Mouse (Mus musculus) neural tube, embryonic 11.5 days (tissue): ENCODE data around the gene Acsf2. TPM values are rescaled to one million over a fixed set of nuclear protein-coding genes. Genes with fewer than 3 reads are reported as not detected.
A peak's percentile ranks its signal among the peaks of the same experiment; 100 is the strongest.

Source experiments
- ATAC-seq: fragments of 200-750 bp; cut with Nextera tagmentation; 2 replicates; pipeline ENCODE4 v1.8.0; 2017; ENCODE audit warnings: moderate number of reproducible peaks, mild to moderate bottlenecking, moderate TSS enrichment, moderate library complexity; ENCODE audit not compliant: insufficient read depth, low FRiP score, low TSS enrichment
- DNase-seq: peaks from one replicate; pipeline ENCODE4 v3.0.0-alpha.2; 2015; ENCODE audit warnings: low spot score
- H3K27ac ChIP-seq: fragments of 300-500 bp; sonication (generic); 2 replicates; pipeline ENCODE4 v1.5.1; 2014; ENCODE audit warnings: low read depth, mild to moderate bottlenecking, low read length
- H3K27me3 ChIP-seq: fragments of 300-500 bp; sonication (generic); 2 replicates; pipeline ENCODE4 v1.6.1; 2014; ENCODE audit warnings: mild to moderate bottlenecking, low read length, mixed read lengths; ENCODE audit not compliant: control insufficient read depth, insufficient read depth
- H3K36me3 ChIP-seq: fragments of 300-500 bp; sonication (generic); 2 replicates; pipeline ENCODE4 v1.6.1; 2014; ENCODE audit warnings: mild to moderate bottlenecking, low read length, moderate library complexity, mixed read lengths; ENCODE audit not compliant: control insufficient read depth, insufficient read depth
- H3K4me1 ChIP-seq: fragments of 300-500 bp; sonication (generic); 2 replicates; pipeline ENCODE4 v1.6.1; 2014; ENCODE audit warnings: low read length, mixed read lengths; ENCODE audit not compliant: control insufficient read depth, insufficient read depth
- H3K4me2 ChIP-seq: fragments of 300-500 bp; sonication (generic); 2 replicates; pipeline ENCODE4 v1.6.1; 2014; ENCODE audit warnings: low read depth, mild to moderate bottlenecking, moderate library complexity
- H3K4me3 ChIP-seq: fragments of 300-500 bp; sonication (generic); 2 replicates; pipeline ENCODE4 v1.5.1; 2014; ENCODE audit warnings: low read depth, low read length
- H3K9ac ChIP-seq: fragments of 300-500 bp; sonication (generic); 2 replicates; pipeline ENCODE4 v1.6.1; 2014; ENCODE audit warnings: mild to moderate bottlenecking, low read length
- H3K9me3 ChIP-seq: fragments of 300-500 bp; sonication (generic); 2 replicates; pipeline ENCODE4 v1.6.1; 2016; ENCODE audit warnings: low read length; ENCODE audit not compliant: control insufficient read depth
- WGBS: fragments of 180-500 bp; shearing (Covaris S2); extraction: QIAGEN DNeasy Blood & Tissue Kit; methylation state at CpG from one replicate; pipeline ENCODE4 v1.1.7; 2014; 5-methylcytosine and 5-hydroxymethylcytosine counted together
- polyA plus RNA-seq: library from polyadenylated mRNA; unstranded; fragments of >200 nt; fragmentation: Nextera tagmentation; extraction: Ambion mirVana; gene quantifications from 2 replicates; pipeline ENCODE4 v1.2.1, GENCODE M21; 2014

Gene Acsf2
- polyA plus RNA-seq, 1 experiment from 2014 or later: 6.3 TPM

DNA sequence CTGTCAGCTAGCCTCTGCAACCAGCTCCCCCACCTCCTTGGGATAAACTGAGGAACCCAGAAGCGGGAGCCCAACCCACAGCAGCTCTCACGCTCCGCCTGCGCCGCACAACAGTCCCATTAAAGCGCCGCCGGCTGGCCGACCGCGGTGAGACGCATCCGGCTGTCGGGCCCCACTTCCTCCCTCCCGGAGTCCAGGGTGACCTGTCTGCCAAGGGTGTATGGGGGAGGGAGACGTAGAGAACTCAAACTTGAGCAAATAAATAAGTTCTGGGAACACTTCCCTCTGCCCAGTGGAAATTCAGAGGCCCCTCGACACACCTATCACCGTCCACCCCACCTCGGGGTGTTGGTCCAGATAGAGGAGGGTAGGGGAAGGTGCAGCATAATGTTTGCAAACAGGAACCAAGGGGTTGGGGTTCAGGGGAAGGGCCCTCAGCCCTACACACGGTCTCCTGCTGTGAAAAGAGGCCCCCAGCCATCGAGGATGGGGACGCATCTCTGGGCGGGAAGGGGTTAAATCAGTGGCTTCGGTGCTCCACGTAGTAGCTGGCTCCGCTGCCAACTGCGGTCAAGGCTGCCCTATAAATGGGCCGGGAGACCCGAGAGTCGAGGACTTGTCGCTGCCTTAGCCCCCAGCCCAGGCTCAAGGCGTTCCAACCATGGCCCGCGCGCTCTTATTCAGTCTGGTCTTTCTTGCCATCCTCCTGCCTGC lies 37.1 kb downstream of the Acsf2 start, which contains the start of gene Chad:
TSS of gene Chad (plus strand) at position 611 of the 714 bp plus-strand sequence.
- Histone ChIP-seq H3K36me3 (no peaks in the 10 kb centered on the region), H3K4me1 (peaks cover 6% of the 10 kb centered on the region; the same call in 1 of the 2 replicates), H3K9me3 (no peaks in the 10 kb centered on the region), H3K4me2 (peak within 1 kb of the TSS; percentile 30), H3K4me3 (0 out of 2 replicates have a peak within 1 kb of the TSS, but pooled peaks have one; percentile 11), H3K27me3 (peaks cover 19% of the 10 kb centered on the region), H3K27ac (no peak within 1 kb of the TSS), H3K9ac (0 out of 2 replicates have a peak within 1 kb of the TSS, but pooled peaks have one; percentile 18)
- ATAC-seq (no peak; the same call in 1 of the 2 replicates), DNase-seq (peak; percentile 67)
- 4% methylated on average over 35 of the region's 35 CpGs for WGBS

DNA sequence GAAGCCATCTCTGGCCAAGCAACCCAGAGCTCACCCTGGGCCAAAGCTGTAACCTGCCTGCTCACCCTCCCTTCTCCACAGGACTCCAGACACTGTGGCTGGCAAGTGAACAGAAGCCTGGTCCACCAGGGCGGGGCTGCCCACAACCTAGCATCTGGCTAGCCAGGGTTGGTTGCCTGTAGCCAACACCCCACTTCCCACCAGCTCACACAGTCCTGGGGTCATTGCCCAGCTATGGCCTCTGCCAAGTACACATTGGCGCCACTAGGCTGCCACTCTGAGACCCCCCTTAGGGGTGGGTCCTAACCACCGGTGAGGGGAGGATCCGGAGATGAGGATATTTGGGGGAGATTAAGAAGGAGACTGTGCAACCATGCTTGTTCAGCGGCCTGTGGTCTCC lies 37.9 kb downstream of the Acsf2 start:
- Histone ChIP-seq H3K27ac (no peak overlapping the region), H3K4me1 (peaks cover 6% of the 10 kb centered on the region; the same call in 1 of the 2 replicates), H3K27me3 (peaks cover 19% of the 10 kb centered on the region), H3K4me2 (no peak overlapping the region), H3K9me3 (no peaks in the 10 kb centered on the region), H3K36me3 (no peaks in the 10 kb centered on the region), H3K9ac (no peak overlapping the region), H3K4me3 (no peak overlapping the region)
- ATAC-seq (no peak), DNase-seq (no peak)
- 58% methylated on average over 5 of the region's 5 CpGs for WGBS

DNA sequence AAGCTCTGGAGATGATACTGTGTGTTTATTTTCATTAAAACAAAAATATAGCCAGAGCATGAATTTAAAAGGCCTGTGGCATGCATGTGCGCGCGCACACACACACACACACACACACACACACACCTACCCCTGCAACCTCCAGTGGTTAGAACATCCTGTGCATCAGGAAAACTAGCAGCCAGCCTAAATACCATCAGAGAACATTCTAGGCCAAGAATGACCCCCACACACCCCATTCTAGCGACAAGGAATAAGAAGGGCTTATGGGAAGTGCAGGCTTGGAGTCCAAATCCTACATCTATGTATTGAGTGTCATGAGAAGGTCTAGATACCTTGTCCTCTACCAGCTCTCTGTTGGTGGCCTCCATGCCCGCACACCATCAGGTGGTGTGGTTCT lies 38.3 kb downstream of the Acsf2 start:
- H3K4me3 ChIP-seq: no peak overlapping the region
- ATAC-seq (no peak), DNase-seq (no peak)
- no peak overlapping the region for H3K9ac ChIP-seq
- 96% methylated on average over 5 of the region's 5 CpGs for WGBS
- H3K4me2 ChIP-seq: no peak overlapping the region
- H3K27me3 ChIP-seq: peaks cover 19% of the 10 kb centered on the region
- no peaks in the 10 kb centered on the region for H3K36me3 ChIP-seq
- H3K27ac ChIP-seq: no peak overlapping the region
- no peaks in the 10 kb centered on the region for H3K9me3 ChIP-seq
- peaks cover 6% of the 10 kb centered on the region; the same call in 1 of the 2 replicates for H3K4me1 ChIP-seq

DNA sequence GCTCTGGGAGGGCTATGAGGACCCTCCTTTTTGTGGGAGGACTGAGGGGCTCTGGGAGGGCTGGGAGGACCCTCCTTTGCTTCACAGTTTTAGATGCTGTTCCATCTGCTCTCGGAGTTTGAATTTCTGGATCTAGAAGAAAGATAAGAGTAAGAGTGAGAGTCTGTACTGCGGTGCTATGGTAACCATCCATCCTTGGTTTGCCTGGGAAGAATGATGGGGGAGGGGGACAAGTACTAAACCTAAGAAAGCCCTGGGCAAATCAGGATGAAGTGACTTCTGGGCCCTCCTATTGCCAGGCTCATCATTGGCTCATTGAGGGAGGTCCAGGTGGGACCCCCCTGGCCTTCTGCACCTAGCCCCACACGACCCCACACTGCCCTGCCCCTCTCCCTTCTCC lies 43.4 kb downstream of the Acsf2 start:
- no peaks in the 10 kb centered on the region for H3K36me3 ChIP-seq
- H3K27ac ChIP-seq: no peak overlapping the region
- 76% methylated on average over 3 of the region's 3 CpGs for WGBS
- no peak for DNase-seq
- H3K4me3 ChIP-seq: no peak overlapping the region
- no peak for ATAC-seq
- H3K9ac ChIP-seq: no peak overlapping the region
- no peaks in the 10 kb centered on the region; the same call in 1 of the 2 replicates for H3K27me3 ChIP-seq
- no peak overlapping the region for H3K4me2 ChIP-seq
- no peaks in the 10 kb centered on the region for H3K9me3 ChIP-seq
- no peaks in the 10 kb centered on the region for H3K4me1 ChIP-seq

DNA sequence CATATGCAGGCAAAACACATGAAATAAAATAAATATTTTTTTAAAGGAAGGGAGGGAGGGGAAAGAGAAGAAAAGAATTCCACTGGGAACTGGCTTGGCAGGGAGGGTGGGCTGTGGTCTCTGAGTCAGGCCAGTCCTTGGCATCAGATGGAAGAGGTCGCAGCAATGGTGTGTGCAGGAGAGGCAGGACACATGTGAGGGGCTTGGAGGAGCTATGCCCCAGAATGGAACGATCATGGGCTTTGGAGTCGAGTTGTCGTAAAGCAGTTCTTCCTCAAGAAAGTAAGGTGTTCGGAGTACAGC lies 51.3 kb downstream of the Acsf2 start:
- DNase-seq: no peak
- H3K27me3 ChIP-seq: no peaks in the 10 kb centered on the region
- WGBS: 82% methylated on average over 5 of the region's 5 CpGs
- no peaks in the 10 kb centered on the region for H3K9me3 ChIP-seq
- H3K4me3 ChIP-seq: no peak overlapping the region
- H3K4me1 ChIP-seq: peaks cover 6% of the 10 kb centered on the region
- H3K4me2 ChIP-seq: no peak overlapping the region
- H3K9ac ChIP-seq: no peak overlapping the region
- ATAC-seq: no peak
- no peak overlapping the region for H3K27ac ChIP-seq
- H3K36me3 ChIP-seq: no peaks in the 10 kb centered on the region

DNA sequence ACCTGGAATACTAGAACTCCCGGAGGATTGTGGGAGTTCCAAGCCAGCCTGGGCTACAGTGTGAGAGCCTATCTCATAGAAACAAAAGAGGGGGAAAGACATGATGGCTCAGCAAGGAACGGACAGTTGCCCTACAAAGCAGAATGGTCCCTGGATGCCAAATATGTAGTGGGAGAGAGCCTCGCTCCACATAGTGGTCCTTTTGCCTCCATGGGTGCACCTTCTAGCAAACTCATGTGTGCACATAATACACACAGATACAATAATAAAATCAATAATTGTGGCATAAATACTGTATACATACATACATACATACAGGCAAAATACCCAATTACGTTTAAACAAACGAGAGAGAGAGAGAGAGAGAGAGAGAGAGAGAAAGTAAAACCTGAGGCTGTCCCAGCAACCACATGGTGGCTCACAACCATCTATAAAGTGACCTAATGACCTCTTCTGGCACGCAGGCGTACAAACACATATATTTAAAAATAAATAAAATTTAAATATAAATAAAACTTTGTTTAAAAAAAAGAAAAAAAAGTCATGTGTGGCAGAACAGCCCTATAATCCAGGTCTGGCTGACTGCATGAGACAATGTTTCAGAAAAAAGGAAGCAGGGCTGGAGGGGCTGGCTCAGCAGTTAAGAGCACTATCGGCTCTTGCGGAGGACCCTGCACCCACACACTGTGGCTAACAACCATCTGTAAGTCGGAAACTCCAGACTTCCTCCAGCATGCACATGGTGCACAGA lies 51.8 kb downstream of the Acsf2 start:
- no peaks in the 10 kb centered on the region for H3K36me3 ChIP-seq

DNA sequence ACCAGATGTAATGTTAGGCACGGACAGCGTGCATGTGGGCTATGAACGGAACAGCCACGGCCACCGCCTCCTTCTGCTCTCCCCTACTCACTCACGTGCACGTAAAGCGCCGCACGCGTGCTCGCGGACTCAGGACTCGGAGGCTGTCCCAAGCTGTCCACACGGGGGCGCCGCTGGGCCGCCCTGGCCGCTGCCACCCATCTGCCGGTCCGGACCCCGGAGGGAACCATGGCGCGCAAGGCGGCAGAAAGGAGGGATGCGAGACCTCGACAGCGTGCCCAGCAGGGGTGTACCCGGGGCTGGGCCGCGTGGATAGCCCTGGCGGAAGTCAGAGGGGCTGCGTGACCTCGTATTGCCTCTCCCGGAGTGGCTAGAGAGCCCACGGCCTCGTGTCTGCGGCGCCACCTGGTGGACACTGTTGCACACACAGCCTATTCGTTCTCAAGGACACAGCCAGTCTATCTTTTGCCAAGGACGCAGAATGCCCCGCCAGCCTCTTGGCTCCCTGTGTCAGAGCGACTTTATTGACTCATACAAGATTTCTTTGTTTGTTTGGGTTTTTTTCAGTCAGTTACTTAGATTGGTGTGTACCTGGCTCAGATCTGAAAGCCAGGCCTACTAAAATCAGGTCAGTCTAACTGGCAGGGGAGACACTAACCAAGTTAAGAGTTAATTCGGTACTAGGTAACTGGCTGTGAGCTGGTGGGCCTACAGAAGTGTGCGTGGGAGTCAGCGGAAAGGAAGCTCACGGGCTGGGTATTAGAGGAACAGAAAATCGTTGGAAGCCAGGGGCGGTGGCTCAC lies 52.6 kb downstream of the Acsf2 start, which contains the start of gene Rsad1:
TSS of gene Rsad1 (minus strand) at position 368 of the 803 bp plus-strand sequence.
- peak; percentile 89 for ATAC-seq
- 5% methylated on average over 49 of the region's 49 CpGs for WGBS
- H3K9ac ChIP-seq: peak within 1 kb of the TSS; percentile 70

More for the DNA sequence above, 51.8 kb downstream of the Acsf2 start:
- no peak overlapping the region for H3K9ac ChIP-seq
- no peak overlapping the region for H3K4me3 ChIP-seq
- no peaks in the 10 kb centered on the region for H3K27me3 ChIP-seq
- peaks cover 6% of the 10 kb centered on the region for H3K4me1 ChIP-seq
- WGBS: 75% methylated on average over 10 of the region's 10 CpGs
- ATAC-seq (no peak), DNase-seq (no peak)
- H3K9me3 ChIP-seq: no peaks in the 10 kb centered on the region
- no peak overlapping the region for H3K27ac ChIP-seq
- no peak overlapping the region for H3K4me2 ChIP-seq

DNA sequence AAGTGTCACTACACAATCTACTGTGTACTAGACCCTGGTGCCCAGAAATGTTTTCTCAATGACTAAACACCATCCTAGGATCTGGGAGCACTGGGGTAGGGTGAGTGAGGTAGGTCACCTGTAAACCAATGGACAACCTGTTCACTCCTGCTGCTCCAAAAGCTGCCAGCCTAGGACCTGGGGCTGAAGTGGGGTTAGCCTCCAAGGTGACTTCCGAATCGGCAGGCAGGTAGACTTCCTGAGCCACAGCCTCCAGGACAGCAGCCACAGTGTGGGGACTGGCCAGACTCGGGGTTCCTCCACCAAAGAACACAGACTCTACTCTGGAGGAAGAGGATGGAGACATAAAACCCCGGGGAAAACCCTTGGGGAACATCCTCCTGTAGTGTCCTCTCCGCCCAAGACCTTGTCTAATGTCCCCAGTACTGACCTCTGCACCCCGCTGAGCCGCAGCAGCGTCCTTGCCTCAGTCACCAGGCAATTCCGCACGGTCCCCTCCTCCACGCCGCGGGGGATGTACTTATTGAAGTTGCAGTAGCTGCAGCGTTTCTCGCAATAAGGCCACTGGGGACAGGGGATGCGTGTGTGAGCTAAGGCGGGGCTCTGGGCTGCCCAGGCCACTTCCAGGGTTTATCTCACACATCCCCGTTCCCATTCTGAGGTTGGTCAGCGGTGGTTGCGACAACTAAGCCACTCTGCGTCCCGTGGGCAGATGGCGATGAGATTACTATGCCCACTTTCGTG lies 53.5 kb downstream of the Acsf2 start:
- DNase-seq: peak; percentile 46
- Histone ChIP-seq H3K27ac (no peak overlapping the region), H3K4me2 (peak overlapping the region; percentile 73), H3K36me3 (no peaks in the 10 kb centered on the region), H3K9ac (peak overlapping the region; percentile 70), H3K4me1 (peaks cover 6% of the 10 kb centered on the region), H3K4me3 (peak overlapping the region; percentile 48), H3K27me3 (no peaks in the 10 kb centered on the region), H3K9me3 (no peaks in the 10 kb centered on the region)
- WGBS: 13% methylated on average over 24 of the region's 24 CpGs
- 0 out of 2 replicates have a peak, but pooled peaks have one; percentile 1 for ATAC-seq

More for the DNA sequence above, 52.6 kb downstream of the Acsf2 start, which contains the start of gene Rsad1:
- H3K36me3 ChIP-seq: no peaks in the 10 kb centered on the region
- peaks cover 6% of the 10 kb centered on the region for H3K4me1 ChIP-seq
- peak within 1 kb of the TSS; percentile 48 for H3K4me3 ChIP-seq
- H3K9me3 ChIP-seq: no peaks in the 10 kb centered on the region
- H3K27ac ChIP-seq: peak within 1 kb of the TSS; percentile 73
- H3K4me2 ChIP-seq: peak within 1 kb of the TSS; percentile 73
- no peaks in the 10 kb centered on the region for H3K27me3 ChIP-seq
- peak; percentile 95 for DNase-seq
